Mouse (Mus musculus): ENCODE results near the gene Tmx2.

- TF ChIP-seq CTCF (IDR thresholded peaks at IDR 0.05; ENCODE audit: insufficient read depth, low read length) (no peak), POLR2A (IDR thresholded peaks at IDR 0.05; ENCODE audit: borderline replicate concordance, extremely low read depth, low read depth, low read length) (no peak)
Observed at GRCm38 (mm10) chr2:84637452-84638165, 41.3 kb downstream of the Tmx2 start.

Measured in lung, adult 2 months (tissue).